Mouse (Mus musculus) heart, postnatal 25 days (tissue): ENCODE data around the gene 4930452B06Rik. TPM values are rescaled to one million over a fixed set of nuclear protein-coding genes. Genes with fewer than 3 reads are reported as not detected.
"Not testable (repeated sequence)": the region's sequence is repeated elsewhere in the genome, so short reads cannot be mapped to it uniquely, and the experiment has no call there.

ENCODE experiments used
- DNase-seq: peaks from one replicate; pipeline ENCODE4 v3.0.0; 2022; ENCODE audit warnings: low spot score
- intact Hi-C: fragments of 180-260 bp; cut with DNase I; formaldehyde crosslinking; loops from one replicate; pipeline ENCODE4 v1.15.1; 2025
- total RNA-seq, 2 experiments: library from RNA; stranded (reverse); gene quantifications; 2 replicates each; pipeline ENCODE4 v1.2.3; 2021

Gene 4930452B06Rik
- total RNA-seq, 2 experiments from 2014 or later, result 2.1 to 2.3 TPM

GRCm38 (mm10) chr14:8551006-8551405, 115.0 kb downstream of the 4930452B06Rik start:
- DNase-seq, intact Hi-C loops: not testable (repeated sequence)

GRCm38 (mm10) chr14:8549108-8549507, 116.9 kb downstream of the 4930452B06Rik start:
- intact Hi-C loops, result no loop called here
- DNase-seq, result no peak

- intact Hi-C loops, result no loop called here
- no peak for DNase-seq
These were observed 130.0 kb downstream of the 4930452B06Rik start for GRCm38 (mm10) chr14:8536024-8536423.

- intact Hi-C loops, result no loop called here
- no peak for DNase-seq
These were observed 140.8 kb downstream of the 4930452B06Rik start for GRCm38 (mm10) chr14:8525232-8525631.

- intact Hi-C loops, result no loop called here
- DNase-seq, result no peak
These were observed 148.4 kb downstream of the 4930452B06Rik start for GRCm38 (mm10) chr14:8517681-8518080.

- intact Hi-C loops, result no loop called here
- DNase-seq, result no peak
These were observed 152.0 kb downstream of the 4930452B06Rik start for GRCm38 (mm10) chr14:8514071-8514470.

GRCm38 (mm10) chr14:8511276-8511675, 154.8 kb downstream of the 4930452B06Rik start:
- intact Hi-C loops, result no loop called here
- no peak for DNase-seq

- DNase-seq, result no peak
- intact Hi-C loops, result no loop called here
These were observed 155.6 kb downstream of the 4930452B06Rik start for GRCm38 (mm10) chr14:8510288-8510959.

- intact Hi-C loops, result no loop called here
- DNase-seq, result no peak
These were observed 157.4 kb downstream of the 4930452B06Rik start for GRCm38 (mm10) chr14:8508669-8509068.

- intact Hi-C loops, result no loop called here
- no peak for DNase-seq
These were observed 161.8 kb downstream of the 4930452B06Rik start for GRCm38 (mm10) chr14:8504206-8504605.

GRCm38 (mm10) chr14:8503345-8503744, 162.7 kb downstream of the 4930452B06Rik start:
- intact Hi-C loops, result no loop called here
- no peak for DNase-seq

GRCm38 (mm10) chr14:8502496-8502895, 163.5 kb downstream of the 4930452B06Rik start:
- DNase-seq, result no peak
- intact Hi-C loops, result no loop called here

- intact Hi-C loops, result no loop called here
- no peak for DNase-seq
These were observed 170.3 kb downstream of the 4930452B06Rik start for GRCm38 (mm10) chr14:8495691-8496090.

- no peak for DNase-seq
- intact Hi-C loops, result no loop called here
These were observed 171.1 kb downstream of the 4930452B06Rik start for GRCm38 (mm10) chr14:8494952-8495351.

- intact Hi-C loops, result no loop called here
- DNase-seq, result no peak
These were observed 171.8 kb downstream of the 4930452B06Rik start for GRCm38 (mm10) chr14:8494260-8494659.

GRCm38 (mm10) chr14:8478098-8478497, 187.9 kb downstream of the 4930452B06Rik start:
- intact Hi-C loops, result no loop called here
- no peak for DNase-seq

- DNase-seq, result no peak
- intact Hi-C loops, result no loop called here
These were observed 188.7 kb downstream of the 4930452B06Rik start for GRCm38 (mm10) chr14:8477348-8477747.

GRCm38 (mm10) chr14:8476606-8477005, 189.4 kb downstream of the 4930452B06Rik start:
- no peak for DNase-seq
- intact Hi-C loops, result no loop called here

- DNase-seq, result no peak
- intact Hi-C loops, result no loop called here
These were observed 190.2 kb downstream of the 4930452B06Rik start for GRCm38 (mm10) chr14:8475851-8476250.

GRCm38 (mm10) chr14:8472884-8473283, 193.2 kb downstream of the 4930452B06Rik start:
- DNase-seq, result no peak
- intact Hi-C loops, result no loop called here

GRCm38 (mm10) chr14:8464401-8465154, 201.5 kb downstream of the 4930452B06Rik start:
- DNase-seq, result no peak
- intact Hi-C loops, result loop anchor here (5.0 kb wide), 1 partner anchor 143 kb away; no protein-coding TSS in a partner anchor
